Mouse (Mus musculus) CH12.LX (cell line): ENCODE measurements around the gene Tmsb10. TPM values are rescaled to one million over a fixed set of nuclear protein-coding genes. Genes with fewer than 3 reads are reported as not detected.

Source experiments
- DNase-seq: peaks from one replicate; pipeline ENCODE4 v3.0.0-alpha.2; 2013; ENCODE audit errors: extremely low read depth
- H3K27ac ChIP-seq: 2 replicates; pipeline ENCODE4 v1.5.1; 2012; ENCODE audit warnings: low read depth, mild to moderate bottlenecking, control low read depth, moderate library complexity; ENCODE audit not compliant: insufficient read depth
- H3K27me3 ChIP-seq: replicated peaks from 2 replicates; pipeline ENCODE3; 2012; ENCODE audit warnings: inconsistent platforms
- H3K36me3 ChIP-seq, 2 experiments: replicated peaks in 1 of 2; 2 replicates each; pipeline versions ENCODE3 to v1.6.1; 2012; ENCODE audit warnings: inconsistent platforms in 1 of 2, low read length in 1 of 2, mild to moderate bottlenecking in 1 of 2, mixed read lengths in 1 of 2, moderate library complexity in 1 of 2; ENCODE audit not compliant: control insufficient read depth in 1 of 2, insufficient read depth in 1 of 2
- H3K4me1 ChIP-seq, 2 experiments: 2 replicates each; pipeline ENCODE4 v1.6.1; 2012; ENCODE audit warnings: inconsistent platforms in 1 of 2, moderate library complexity in 1 of 2; ENCODE audit not compliant: insufficient read depth in 2 of 2, control insufficient read depth in 1 of 2
- H3K4me2 ChIP-seq: 2 replicates; pipeline ENCODE4 v1.6.1; 2012; ENCODE audit warnings: low read depth, mild to moderate bottlenecking, control low read depth; ENCODE audit not compliant: poor library complexity, insufficient read depth, severe bottlenecking
- H3K4me3 ChIP-seq, 3 experiments: fragments of 150-350 bp in 1 of 3; sonication (generic) in 1 of 3; replicated peaks in 1 of 3; 2 replicates each; pipeline versions ENCODE3 to v1.5.1; 2011 to 2012; ENCODE audit warnings: low read depth in 2 of 3, low read length in 2 of 3, mild to moderate bottlenecking in 2 of 3, moderate library complexity in 2 of 3, control low read depth in 1 of 3, improper control_type of control experiment in 1 of 3, inconsistent platforms in 1 of 3, mixed read lengths in 1 of 3; ENCODE audit not compliant: poor library complexity in 1 of 3
- H3K79me2 ChIP-seq: replicated peaks from 2 replicates; pipeline ENCODE4 v1.6.1; 2012; ENCODE audit warnings: mild to moderate bottlenecking, moderate library complexity; ENCODE audit not compliant: control insufficient read depth, poor library complexity, insufficient read depth, severe bottlenecking; ENCODE audit errors: extremely low read depth
- H3K9ac ChIP-seq: 2 replicates; pipeline ENCODE4 v1.6.1; 2012; ENCODE audit warnings: low read depth, mild to moderate bottlenecking, control low read depth, moderate library complexity; ENCODE audit not compliant: insufficient read depth
- H3K9me3 ChIP-seq: replicated peaks from 2 replicates; pipeline ENCODE3; 2012; ENCODE audit warnings: low read length, inconsistent platforms, mixed read lengths
- BHLHE40 ChIP-seq: IDR thresholded peaks from 2 replicates; pipeline ENCODE4 v1.6.1; 2011; ENCODE audit warnings: mild to moderate bottlenecking, low read depth, low read length, improper control_type of control experiment
- CHD1 ChIP-seq: IDR thresholded peaks from 2 replicates; pipeline ENCODE4 v1.6.1; 2012; ENCODE audit warnings: low read depth, low read length, improper control_type of control experiment, inconsistent platforms
- CHD2 ChIP-seq: IDR thresholded peaks from 2 replicates; pipeline ENCODE4 v1.6.1; 2011; ENCODE audit warnings: low read length, improper control_type of control experiment
- CTCF ChIP-seq, 2 experiments: IDR thresholded peaks in 1 of 2; conservative IDR thresholded peaks in 1 of 2; 2 replicates each; pipeline ENCODE4 v1.5.1; 2011 to 2012; ENCODE audit warnings: low read depth in 2 of 2, low read length in 2 of 2, improper control_type of control experiment in 1 of 2, inconsistent platforms in 1 of 2, mild to moderate bottlenecking in 1 of 2, moderate library complexity in 1 of 2
- E2F4 ChIP-seq: IDR thresholded peaks from 2 replicates; pipeline ENCODE4 v1.6.1; 2011; ENCODE audit warnings: low read depth, low read length, improper control_type of control experiment; ENCODE audit not compliant: insufficient replicate concordance
- ELF1 ChIP-seq: IDR thresholded peaks from 2 replicates; pipeline ENCODE4 v1.6.1; 2014; ENCODE audit warnings: low read depth, mild to moderate bottlenecking, inconsistent platforms, low read length, improper control_type of control experiment
- EP300 ChIP-seq: IDR thresholded peaks from 2 replicates; pipeline ENCODE4 v1.6.1; 2011; ENCODE audit warnings: low read length, improper control_type of control experiment
- ETS1 ChIP-seq: conservative IDR thresholded peaks from 2 replicates; pipeline ENCODE4 v1.6.1; 2012; ENCODE audit warnings: low read depth, mild to moderate bottlenecking, inconsistent platforms, low read length, improper control_type of control experiment, moderate library complexity
- GABPA ChIP-seq: IDR thresholded peaks from 2 replicates; pipeline ENCODE4 v1.6.1; 2012; ENCODE audit warnings: low read depth, low read length, improper control_type of control experiment, inconsistent platforms; ENCODE audit not compliant: insufficient replicate concordance
- HCFC1 ChIP-seq: IDR thresholded peaks from 2 replicates; pipeline ENCODE4 v1.6.1; 2012; ENCODE audit warnings: low read depth, mild to moderate bottlenecking, inconsistent platforms, low read length, improper control_type of control experiment
- IRF4 ChIP-seq: IDR thresholded peaks from 2 replicates; pipeline ENCODE4 v1.6.1; 2014; ENCODE audit warnings: low read depth, mild to moderate bottlenecking, inconsistent platforms, low read length, improper control_type of control experiment
- JUN ChIP-seq: IDR thresholded peaks from 2 replicates; pipeline ENCODE4 v1.6.1; 2011; ENCODE audit warnings: low read depth, mild to moderate bottlenecking, low read length, improper control_type of control experiment, moderate library complexity; ENCODE audit not compliant: insufficient read depth
- KAT2A ChIP-seq: IDR thresholded peaks from 2 replicates; pipeline ENCODE4 v1.6.1; 2012; ENCODE audit warnings: low read length, improper control_type of control experiment, inconsistent platforms; ENCODE audit not compliant: insufficient replicate concordance
- MAX ChIP-seq: IDR thresholded peaks from 2 replicates; pipeline ENCODE4 v1.6.1; 2011; ENCODE audit warnings: low read length, improper control_type of control experiment
- MAZ ChIP-seq: IDR thresholded peaks from 2 replicates; pipeline ENCODE4 v1.6.1; 2012; ENCODE audit warnings: low read depth, mild to moderate bottlenecking, inconsistent platforms, low read length, improper control_type of control experiment, moderate library complexity
- MEF2A ChIP-seq: IDR thresholded peaks from 2 replicates; pipeline ENCODE4 v1.6.1; 2014; ENCODE audit warnings: low read depth, mild to moderate bottlenecking, inconsistent platforms, low read length, improper control_type of control experiment, borderline replicate concordance
- MYC ChIP-seq: IDR thresholded peaks from 2 replicates; pipeline ENCODE4 v1.6.1; 2011; ENCODE audit warnings: low read depth, mild to moderate bottlenecking, improper control_type of control experiment, low read length
- NELFE ChIP-seq: IDR thresholded peaks from 2 replicates; pipeline ENCODE4 v1.6.1; 2011; ENCODE audit warnings: low read depth, low read length, improper control_type of control experiment
- POLR2A ChIP-seq: IDR thresholded peaks from 2 replicates; pipeline ENCODE4 v1.6.1; 2011; ENCODE audit warnings: low read depth, mild to moderate bottlenecking, improper control_type of control experiment, low read length
- POLR2AphosphoS2 ChIP-seq: IDR thresholded peaks from 2 replicates; pipeline ENCODE4 v1.6.1; 2011; ENCODE audit warnings: low read depth, low read length, improper control_type of control experiment
- RAD21 ChIP-seq: IDR thresholded peaks from 2 replicates; pipeline ENCODE4 v1.6.1; 2011; ENCODE audit warnings: low read depth, mild to moderate bottlenecking, low read length, improper control_type of control experiment, moderate library complexity
- RCOR1 ChIP-seq: conservative IDR thresholded peaks from 2 replicates; pipeline ENCODE4 v1.6.1; 2012; ENCODE audit warnings: low read depth, mild to moderate bottlenecking, inconsistent platforms, low read length, improper control_type of control experiment
- SIN3A ChIP-seq: IDR thresholded peaks from 2 replicates; pipeline ENCODE4 v1.6.1; 2012; ENCODE audit warnings: low read length, improper control_type of control experiment, inconsistent platforms
- SMC3 ChIP-seq: IDR thresholded peaks from 2 replicates; pipeline ENCODE4 v1.6.1; 2011; ENCODE audit warnings: low read depth, low read length, improper control_type of control experiment
- TBP ChIP-seq: conservative IDR thresholded peaks from 2 replicates; pipeline ENCODE4 v1.6.1; 2011; ENCODE audit warnings: low read depth, low read length, improper control_type of control experiment
- TCF12 ChIP-seq: IDR thresholded peaks from 2 replicates; pipeline ENCODE4 v1.6.1; 2014; ENCODE audit warnings: low read depth, mild to moderate bottlenecking, inconsistent platforms, low read length, improper control_type of control experiment
- USF1 ChIP-seq: IDR thresholded peaks from 2 replicates; pipeline ENCODE4 v1.6.1; 2014; ENCODE audit warnings: low read depth, mild to moderate bottlenecking, inconsistent platforms, low read length, improper control_type of control experiment
- ZC3H11A ChIP-seq: IDR thresholded peaks from 2 replicates; pipeline ENCODE4 v1.6.1; 2012; ENCODE audit warnings: low read depth, mild to moderate bottlenecking, inconsistent platforms, low read length, improper control_type of control experiment
- ZKSCAN1 ChIP-seq: IDR thresholded peaks from 2 replicates; pipeline ENCODE4 v1.6.1; 2012; ENCODE audit warnings: low read depth, inconsistent platforms, low read length, improper control_type of control experiment, borderline replicate concordance
- dilution Hi-C: fragments of 300-500 bp; cut with MboI; formaldehyde crosslinking; loops from 2 replicates; pipeline ENCODE4 v1.14.3; 2020; ENCODE audit warnings: low sequenced_read_pairs; ENCODE audit not compliant: extremely low pct_unique_long_range_greater_than_20kb, extremely low pct_ligation_motif_present
- in situ Hi-C: fragments of 300-500 bp; cut with MboI; formaldehyde crosslinking; loops from 3 replicates; pipeline ENCODE4 v1.14.3; 2019; ENCODE audit warnings: low sequenced_read_pairs, low pct_ligation_motif_present, low pct_unique_long_range_greater_than_20kb, mixed read lengths
- polyA plus RNA-seq: library from polyadenylated mRNA; unstranded; fragments of >175 nt; gene quantifications from 2 replicates; pipeline ENCODE4 v1.2.1, GENCODE M21; 2012; ENCODE audit warnings: low read depth; ENCODE audit not compliant: insufficient read length
- total RNA-seq, 2 experiments: library from RNA; depleted of rRNA; stranded (reverse); fragments of 300-350 nt in 1 of 2; fragments of >200 nt in 1 of 2; gene quantifications; 2 replicates each; pipeline ENCODE4 v1.2.3; 2012 to 2014

The Tmsb10 gene
- total and polyA plus RNA-seq, 3 experiments: 223 to 479 (median 379) TPM

GRCm38 (mm10) chr6:72940493-72940892 lies 18.1 kb downstream of the Tmsb10 start:
- peaks cover 11 to 30% of the 10 kb centered on the region in 2 experiments; a peak in 3 of 4 replicates for H3K4me1 ChIP-seq
- no peaks in the 10 kb centered on the region for H3K36me3 ChIP-seq
- no peaks in the 10 kb centered on the region for H3K27me3 ChIP-seq
- dilution Hi-C loops (no loop called here), in situ Hi-C loops (loop anchor here (5.0 to 10.0 kb wide), 2 partner anchors 77 to 214 kb away; no protein-coding TSS in a partner anchor)
- no peak overlapping the region for H3K4me2 ChIP-seq
- peak; percentile 79 for DNase-seq
- H3K4me3 ChIP-seq: no peak overlapping the region
- H3K9ac ChIP-seq: no peak overlapping the region
- no peak overlapping the region for H3K27ac ChIP-seq
- no peaks in the 10 kb centered on the region for H3K79me2 ChIP-seq
- TF ChIP-seq BHLHE40: no peak
- no peak for TF ChIP-seq ETS1
- TF ChIP-seq RCOR1: no peak
- peak; percentile 94 for TF ChIP-seq SMC3
- no peak for TF ChIP-seq CHD2
- peak; percentile 27; the same call in 1 of the 2 replicates for TF ChIP-seq NELFE
- no peak for TF ChIP-seq POLR2A
- no peak for TF ChIP-seq KAT2A
- TF ChIP-seq ZKSCAN1: no peak
- peak; percentile 61 for TF ChIP-seq ZC3H11A
- TF ChIP-seq POLR2AphosphoS2: no peak
- TF ChIP-seq ELF1: no peak
- TF ChIP-seq E2F4: no peak
- peak; percentile 89 to 95 for TF ChIP-seq CTCF (conservative IDR thresholded peaks at IDR 0.05 in 1 of 2, IDR thresholded peaks at IDR 0.05 in 1 of 2; ENCODE audit: low read depth in 2 of 2, low read length in 2 of 2)
- no peak for TF ChIP-seq CHD1
- no peak for TF ChIP-seq JUN
- TF ChIP-seq RAD21: peak; percentile 97
- TF ChIP-seq HCFC1: no peak
- TF ChIP-seq, all 38 proteins: peak for 5
- no peaks in the 10 kb centered on the region for H3K9me3 ChIP-seq

- TF ChIP-seq MEF2A: peak; percentile 71
- TF ChIP-seq EP300: peak; percentile 89
- 0 out of 2 replicates have a peak, but pooled peaks have one; percentile 32 for TF ChIP-seq MAX
- TF ChIP-seq TBP: peak; percentile 85
- no peak for TF ChIP-seq JUN
- TF ChIP-seq MYC: peak; percentile 83; the same call in 1 of the 2 replicates
- no peak for TF ChIP-seq E2F4
- peak; percentile 87 for TF ChIP-seq ETS1
- TF ChIP-seq BHLHE40: peak; percentile 54; the same call in 1 of the 2 replicates
- no peak for TF ChIP-seq USF1
- peak; percentile 85 for TF ChIP-seq IRF4
- TF ChIP-seq ELF1: peak; percentile 77
- peak; percentile 89 for TF ChIP-seq TCF12
- peak; percentile 54; the same call in 1 of the 2 replicates for TF ChIP-seq POLR2A
- TF ChIP-seq SMC3: peak; percentile 6; the same call in 1 of the 2 replicates
- no peak for TF ChIP-seq ZKSCAN1
- TF ChIP-seq MAZ: no peak
- TF ChIP-seq GABPA: no peak
- no peak for TF ChIP-seq HCFC1
- no peak for TF ChIP-seq CTCF (conservative IDR thresholded peaks at IDR 0.05 in 1 of 2, IDR thresholded peaks at IDR 0.05 in 1 of 2; ENCODE audit: low read depth in 2 of 2, low read length in 2 of 2)
- TF ChIP-seq SIN3A: peak; percentile 38; the same call in 1 of the 2 replicates
- Histone ChIP-seq H3K79me2 (no peaks in the 10 kb centered on the region), H3K4me2 (peak overlapping the region; percentile 82), H3K36me3 (no peaks in the 10 kb centered on the region), H3K4me1 (peaks cover 11 to 38% of the 10 kb centered on the region in 2 experiments; a peak in 3 of 4 replicates), H3K4me3 (peak overlapping the region; percentile 23 to 38 (median 27)), H3K27ac (peak overlapping the region; percentile 99), H3K9ac (peak overlapping the region; percentile 69), H3K27me3 (no peaks in the 10 kb centered on the region), H3K9me3 (peaks cover 2% of the 10 kb centered on the region)
- in situ Hi-C loops (no loop called here), dilution Hi-C loops (no loop called here)
- DNase-seq: peak; percentile 86
Measured at GRCm38 (mm10) chr6:72937859-72938258, 20.7 kb downstream of the Tmsb10 start.
